Mouse (Mus musculus) liver, adult 10 weeks (tissue): ENCODE results near the gene Crnn. TPM values are rescaled to one million over a fixed set of nuclear protein-coding genes. Genes with fewer than 3 reads are reported as not detected.

Experiments used
- polyA plus RNA-seq: library from polyadenylated mRNA; stranded (reverse); fragments of 350-450 nt; fragmentation: Illumina TruSeq; extraction: RNeasy Lipid Tissue Mini Kit (QIAGEN cat#74804); gene quantifications from one replicate; pipeline ENCODE4 v1.2.3, GENCODE M21; 2014; ENCODE audit warnings: low read depth, low replicate concordance

Gene Crnn
- not detected for polyA plus RNA-seq

GRCm38 (mm10) chr3:93144510-93145051, at the start of gene Crnn:
TSS of gene Crnn (plus strand) at chr3:93144787.

DNA sequence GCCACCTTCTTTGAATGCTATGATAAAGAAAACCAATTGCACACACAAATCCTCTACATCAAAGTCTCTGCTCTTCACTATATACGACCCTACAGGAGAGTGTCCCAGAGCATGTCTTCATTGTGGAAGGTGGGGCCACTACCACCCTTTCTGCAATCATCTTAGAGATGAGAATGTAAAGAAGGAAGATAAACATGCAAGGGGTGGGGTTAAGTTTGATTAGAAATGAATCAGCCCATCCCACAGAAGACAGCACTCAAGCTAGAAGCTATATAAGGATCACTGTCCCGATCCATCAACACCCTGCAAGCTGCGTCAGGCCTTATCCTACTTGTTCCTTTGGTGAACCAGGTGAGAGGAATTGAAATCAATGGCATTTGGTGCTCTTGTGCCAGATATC, 52.4 kb downstream of the Crnn start, which contains the start of gene Flg2:
TSS of gene Flg2 (plus strand) at position 301 of the 400 bp plus-strand sequence.

Other genes with a start within 250 kb of the Crnn start
- not detected for gene Lce3a, start 218.6 kb upstream of the Crnn start, polyA plus RNA-seq
- not detected for gene Lce3b, start 211.8 kb upstream of the Crnn start, polyA plus RNA-seq
- gene Lce3c, start 200.3 kb upstream of the Crnn start, polyA plus RNA-seq, result not detected
- not detected for gene Lce3d, start 187.4 kb upstream of the Crnn start, polyA plus RNA-seq
- not detected for gene Lce3e, start 177.7 kb upstream of the Crnn start, polyA plus RNA-seq
- gene Lce3f, start 152.6 kb upstream of the Crnn start, polyA plus RNA-seq, result not detected
- not detected for gene Crct1, start 129.1 kb upstream of the Crnn start, polyA plus RNA-seq
- not detected for gene Lce1m, start 125.7 kb upstream of the Crnn start, polyA plus RNA-seq
- not detected for gene Gm4858, start 76.0 kb upstream of the Crnn start, polyA plus RNA-seq
- not detected for gene Flg2, start 52.5 kb downstream of the Crnn start, polyA plus RNA-seq
- not detected for gene Flg, start 128.7 kb downstream of the Crnn start, polyA plus RNA-seq
- gene Hrnr, start 175.0 kb downstream of the Crnn start, polyA plus RNA-seq, result not detected
- not detected for gene Rptn, start 248.9 kb downstream of the Crnn start, polyA plus RNA-seq